Mouse (Mus musculus): ENCODE results near the gene Rufy1.
"Not testable (repeated sequence)": the region's sequence is repeated elsewhere in the genome, so short reads cannot be mapped to it uniquely, and the experiment has no call there.

The Rufy1 gene

DNA sequence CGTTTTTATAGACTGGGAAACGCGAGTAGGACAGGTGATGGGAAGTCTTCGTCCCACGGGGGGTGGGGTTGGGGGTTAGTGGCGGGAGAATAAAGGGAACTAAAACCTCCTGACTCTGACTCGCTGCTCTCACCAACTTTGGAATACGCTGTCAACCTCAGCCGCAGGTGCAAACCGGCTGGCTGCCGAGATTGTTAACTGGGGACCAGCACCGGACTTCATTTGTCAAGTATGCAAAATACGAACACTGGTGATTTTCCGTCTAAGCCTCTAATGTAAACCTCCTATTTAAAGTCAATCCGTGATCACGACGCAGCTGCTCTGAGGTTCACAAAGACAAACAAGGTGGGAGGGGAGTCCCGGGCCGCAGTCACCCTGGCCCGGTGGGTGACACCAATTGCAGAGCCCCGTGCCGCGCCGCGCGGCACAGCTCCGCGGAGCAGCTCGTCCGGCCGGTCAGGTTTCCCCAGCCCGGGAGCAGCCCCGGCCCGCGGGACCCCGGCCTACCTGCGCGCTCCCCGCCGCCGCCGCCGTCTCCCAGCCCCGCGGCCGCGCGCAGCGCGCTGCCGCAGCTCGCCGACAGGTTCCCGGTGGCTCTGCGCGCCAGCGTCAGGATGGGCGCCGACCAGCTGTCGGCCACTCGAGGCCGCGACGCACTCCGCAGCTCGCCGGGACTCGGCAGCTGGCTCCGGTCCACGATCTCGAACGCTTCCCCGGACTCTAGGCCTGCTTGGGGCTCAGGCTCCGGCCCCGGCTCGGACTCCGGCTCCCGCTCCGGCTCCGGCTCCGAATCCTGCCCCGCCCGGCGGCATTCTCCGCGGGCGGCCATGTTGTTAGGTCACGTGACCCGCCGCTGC lies at the start of gene Rufy1:
Rufy1 (minus strand) TSS at position 849 of the 857 bp plus-strand sequence.
- peak; percentile 82 for DNase-seq

DNA sequence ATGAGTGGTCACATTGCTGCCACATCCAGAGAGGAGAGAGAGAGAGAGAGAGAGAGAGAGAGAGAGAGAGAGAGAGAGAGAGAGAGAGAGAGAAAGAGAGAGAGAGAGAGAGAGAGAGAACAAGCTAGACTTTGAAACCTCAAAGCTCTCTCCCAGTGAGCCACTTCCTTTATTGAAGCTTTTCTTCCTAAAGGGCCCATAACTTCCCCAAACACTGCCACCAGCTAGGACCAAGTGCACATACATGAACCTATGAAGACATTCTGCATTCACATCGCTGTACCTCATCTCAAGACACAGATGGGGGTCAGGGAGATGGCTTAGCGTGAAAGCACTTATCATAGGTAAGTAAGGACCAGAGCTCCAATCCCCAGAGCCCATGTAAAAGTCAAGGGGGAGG lies 47.1 kb upstream of the Rufy1 start:
- no peak for DNase-seq

DNA sequence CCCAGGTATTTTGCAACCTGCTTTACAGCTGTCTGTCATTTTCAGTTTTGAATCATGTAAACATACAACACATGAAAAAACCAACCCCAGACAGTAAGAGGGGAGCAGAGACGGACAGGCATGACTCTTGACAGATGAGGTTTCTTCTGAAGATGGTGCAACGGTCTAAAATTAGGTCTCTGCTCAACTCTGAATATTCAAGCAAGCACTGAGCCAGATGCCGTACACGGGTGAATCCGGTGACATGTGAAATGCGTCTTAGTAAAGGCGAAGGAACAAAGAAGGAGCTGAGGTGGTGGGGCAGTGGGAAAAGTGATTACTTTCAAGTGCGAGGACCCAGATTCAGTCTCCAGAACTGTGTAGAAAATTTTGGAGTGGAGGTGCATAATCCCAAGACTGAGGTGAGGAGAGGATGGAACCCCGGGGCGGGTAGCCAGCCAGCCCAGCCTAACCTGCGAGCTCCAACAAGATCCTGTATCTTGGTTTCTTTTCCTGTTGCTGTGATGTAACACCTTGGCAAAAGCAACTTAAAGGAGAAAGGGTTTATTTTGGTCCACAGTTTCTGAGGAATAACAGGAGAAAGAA lies 46.7 kb upstream of the Rufy1 start:
- no peak for DNase-seq

DNA sequence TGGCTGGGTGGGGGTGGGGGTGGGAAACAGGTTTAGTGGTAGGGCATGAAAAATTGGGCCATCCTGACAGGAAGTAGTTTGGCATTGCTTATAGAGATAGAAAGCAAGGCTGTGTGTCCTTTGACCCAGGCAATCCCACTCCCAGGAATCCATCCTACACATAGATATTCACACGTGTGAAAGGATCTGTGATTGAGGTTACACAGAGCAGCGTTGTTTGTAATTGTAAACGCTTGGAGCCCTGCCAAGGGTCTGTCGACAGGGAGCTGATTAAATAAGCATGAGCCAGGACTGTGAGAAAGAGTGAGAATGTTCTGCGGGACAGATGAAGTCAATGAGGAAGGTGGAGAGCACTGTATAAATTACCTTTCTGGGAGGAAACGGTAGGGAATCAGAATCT lies 46.0 kb upstream of the Rufy1 start:
- no peak for DNase-seq

DNA sequence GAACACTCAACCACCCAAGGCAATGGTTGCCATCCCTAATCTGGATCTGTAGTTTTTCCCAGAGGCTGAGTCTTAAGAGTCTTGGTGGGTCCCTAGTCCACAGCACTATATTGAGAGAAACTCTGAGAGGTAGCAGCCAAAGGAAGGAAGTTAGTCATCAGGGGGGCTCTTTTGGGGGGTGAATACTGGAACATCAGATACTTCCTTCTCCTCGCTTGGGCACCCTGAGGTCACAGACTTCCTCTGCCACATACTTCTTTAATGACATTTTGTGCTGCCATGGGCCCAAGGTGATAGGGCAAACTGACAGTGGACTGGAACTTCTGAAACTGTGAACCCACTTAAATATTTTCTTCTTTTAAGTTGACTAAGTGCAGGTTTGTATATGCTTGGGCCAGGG lies 43.0 kb upstream of the Rufy1 start:
- DNase-seq = no peak

DNA sequence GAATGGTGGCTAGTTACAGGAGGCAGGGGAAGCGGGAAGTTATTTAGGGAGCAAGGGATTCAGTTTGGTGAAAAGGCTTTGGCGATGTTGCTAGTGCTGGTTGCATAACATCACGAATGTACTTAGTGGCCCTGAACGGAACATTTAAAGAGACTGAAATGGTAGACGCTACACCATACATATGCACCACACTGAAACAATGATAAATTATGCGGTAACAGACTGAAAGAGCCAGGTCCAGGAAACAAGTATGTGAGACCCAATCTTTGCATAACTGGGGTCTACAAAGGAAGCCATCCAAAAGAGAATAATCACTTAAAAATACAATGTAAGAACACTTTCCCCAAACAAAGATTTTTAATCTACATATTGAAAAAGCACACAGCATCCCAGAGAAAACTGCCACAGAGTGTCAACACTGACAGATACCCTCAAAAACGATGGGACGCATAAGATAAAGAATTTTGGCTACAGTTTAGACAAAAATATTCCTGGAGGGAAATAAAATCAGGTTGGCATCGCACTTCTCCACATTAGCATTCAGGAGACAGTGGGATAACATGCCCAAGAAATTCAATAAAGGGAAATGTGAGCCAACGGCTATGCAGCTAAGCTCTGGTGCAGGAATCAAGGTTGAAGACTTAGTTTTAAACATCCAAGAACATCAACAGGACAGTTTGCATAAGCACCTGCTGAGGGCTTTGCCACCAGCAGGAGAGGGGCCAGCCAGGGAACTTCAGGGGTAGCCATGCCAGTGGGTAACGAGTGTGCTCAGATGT lies 41.4 kb upstream of the Rufy1 start:
- no peak for DNase-seq

DNA sequence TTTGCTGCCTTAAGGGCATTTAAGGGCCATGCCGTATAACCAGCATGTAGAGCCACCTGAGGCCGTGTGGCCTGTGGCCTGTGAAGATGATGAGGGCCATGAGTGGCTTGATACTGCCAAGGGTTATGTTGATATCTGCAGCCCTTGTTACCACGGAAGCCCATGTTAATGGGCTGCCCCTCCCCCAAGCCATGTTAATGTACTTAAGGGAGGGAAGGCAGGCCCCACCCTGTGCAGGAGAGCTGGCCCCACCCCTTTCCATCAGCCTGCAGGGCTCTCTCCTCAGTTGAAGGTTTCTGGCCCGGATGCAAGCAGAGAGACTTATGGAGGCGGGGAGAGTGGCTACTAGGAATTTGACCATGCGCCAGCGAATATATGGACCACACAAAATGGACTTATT lies 30.6 kb upstream of the Rufy1 start:
- DNase-seq = no peak

DNA sequence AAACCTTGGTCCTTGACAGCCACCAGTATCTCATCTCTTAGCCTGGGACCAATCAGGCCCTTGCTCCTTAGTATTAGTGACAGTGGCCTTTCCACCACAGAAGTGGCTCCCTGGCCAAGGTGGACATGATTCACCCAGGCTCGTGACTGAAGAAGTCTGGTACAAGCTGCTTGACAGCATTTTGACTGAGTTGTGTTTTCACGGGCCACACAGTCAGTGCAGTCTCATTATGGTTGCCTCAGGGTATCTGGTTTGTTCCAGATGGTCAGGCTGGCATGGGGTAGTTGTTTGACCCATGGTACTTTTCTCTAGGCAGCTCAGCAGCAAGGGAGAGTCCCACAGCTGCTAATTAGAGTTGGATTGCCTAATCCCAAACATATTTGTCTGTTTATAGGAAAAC lies 28.3 kb upstream of the Rufy1 start:
- DNase-seq = no peak

DNA sequence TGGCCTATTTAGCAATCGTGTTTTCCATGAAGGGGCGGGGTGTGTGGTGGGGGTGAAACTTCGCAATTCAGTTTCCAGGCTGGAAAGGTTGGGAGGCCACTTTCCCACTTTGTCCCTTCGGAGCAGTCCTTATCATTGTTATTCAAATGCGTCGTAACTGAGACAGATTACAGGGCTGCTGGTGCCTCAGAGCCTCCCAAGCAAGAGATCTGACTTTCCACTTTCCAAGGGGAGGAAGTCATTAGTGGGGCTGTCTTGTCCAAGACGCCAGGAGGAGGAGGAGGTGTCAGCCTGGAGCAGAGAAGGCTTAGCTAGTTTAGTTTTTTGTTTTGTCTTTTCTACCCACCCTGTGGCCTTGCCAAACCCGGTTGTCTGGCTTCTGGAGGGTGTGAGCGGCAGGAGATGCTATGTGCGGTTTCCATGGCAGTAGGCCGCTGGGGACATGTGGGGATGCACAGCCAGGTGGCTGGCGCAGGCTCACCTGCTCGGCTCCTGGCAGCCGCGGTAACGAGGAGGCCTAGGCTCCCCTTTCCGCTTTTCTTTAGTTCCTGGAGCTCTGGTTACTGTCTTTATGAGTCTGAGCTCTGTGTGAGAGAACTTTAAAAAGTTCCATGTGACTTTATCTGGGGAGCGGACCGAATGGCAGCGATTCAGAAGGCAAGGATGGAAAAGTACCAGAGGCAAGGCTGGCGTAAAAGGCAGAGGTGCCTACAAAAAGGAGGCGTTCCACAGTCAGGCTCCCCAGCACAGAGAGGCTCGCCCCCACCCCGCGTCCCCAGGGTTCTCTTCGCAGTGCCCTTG lies 26.4 kb upstream of the Rufy1 start:
- DNase-seq = no peak

DNA sequence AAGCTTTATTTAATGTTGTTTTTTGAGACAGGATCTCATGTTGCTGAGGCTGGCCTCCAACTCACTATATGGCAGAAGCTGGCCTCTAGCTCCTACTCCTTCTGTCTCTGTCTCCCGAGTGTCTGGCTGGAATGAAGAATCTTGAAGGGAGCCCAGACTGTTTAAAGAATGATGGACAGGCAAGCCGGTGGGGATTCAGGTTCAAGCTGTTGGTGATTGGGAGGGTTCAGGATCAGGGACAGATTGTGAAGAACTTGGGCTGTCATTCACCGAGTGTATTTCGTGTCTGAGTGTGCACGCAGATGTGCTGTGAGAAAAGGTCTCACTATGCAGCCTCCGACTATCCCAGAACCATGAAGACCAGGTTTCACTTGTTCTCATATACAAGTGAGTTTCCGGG lies 25.5 kb upstream of the Rufy1 start:
- DNase-seq = no peak

DNA sequence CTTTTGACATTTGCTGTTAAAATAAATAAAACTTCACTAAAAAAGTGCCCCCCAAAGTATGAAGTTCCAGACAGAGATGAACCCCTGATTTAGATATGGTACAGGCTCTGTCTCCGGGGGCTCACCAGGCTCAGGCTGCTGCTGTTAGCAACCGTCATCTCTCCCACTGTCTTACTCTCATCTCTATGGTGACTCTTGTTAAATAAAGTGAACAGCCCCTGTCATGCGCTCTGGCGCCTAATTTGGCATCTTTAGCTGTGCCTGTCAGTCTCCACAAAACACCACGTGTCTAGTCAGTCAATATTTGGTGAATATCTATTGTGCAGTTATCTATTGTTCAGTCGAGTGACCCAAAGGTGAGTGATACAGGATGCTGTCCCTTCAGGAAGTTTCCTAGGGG lies 24.0 kb upstream of the Rufy1 start:
- DNase-seq = peak; percentile 45

DNA sequence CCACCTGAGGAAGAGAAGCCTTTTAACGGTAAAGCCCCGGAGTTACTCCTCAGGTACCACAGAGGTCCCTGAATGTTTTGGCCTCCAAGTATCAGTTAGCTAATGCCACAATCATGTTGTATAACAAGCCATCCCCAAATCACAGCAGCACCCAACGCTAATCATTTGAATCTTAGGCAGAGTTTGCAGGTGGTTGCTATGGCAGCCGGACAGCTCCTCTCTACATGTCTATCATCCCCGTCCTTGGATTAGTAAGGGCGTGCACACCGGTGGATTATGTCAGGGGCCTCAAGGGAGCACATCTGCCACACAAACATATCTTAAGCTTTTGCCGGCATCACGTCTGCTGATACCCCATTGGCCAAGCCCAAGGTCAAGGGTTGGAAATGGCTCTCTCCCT lies 19.3 kb upstream of the Rufy1 start:
- no peak for DNase-seq

DNA sequence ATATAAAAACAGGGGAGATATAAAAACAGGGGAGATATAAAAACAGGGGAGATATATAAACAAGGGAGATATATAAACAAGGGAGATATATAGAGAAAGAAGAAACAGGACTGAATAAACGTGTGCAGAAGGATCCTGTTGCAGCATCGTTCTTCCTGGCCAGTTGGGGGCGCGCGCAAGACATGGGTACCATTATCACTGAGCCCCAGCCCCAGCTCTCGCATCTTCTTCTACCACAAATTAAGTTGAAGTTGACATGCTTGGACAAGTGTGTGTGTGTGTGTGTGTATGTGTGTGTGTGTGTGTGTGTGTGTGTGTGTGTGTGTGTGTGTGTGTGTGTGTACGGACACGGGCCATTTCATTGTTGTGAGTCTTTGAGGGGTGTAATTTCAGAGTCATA lies 17.2 kb upstream of the Rufy1 start:
- not testable (repeated sequence) for DNase-seq

DNA sequence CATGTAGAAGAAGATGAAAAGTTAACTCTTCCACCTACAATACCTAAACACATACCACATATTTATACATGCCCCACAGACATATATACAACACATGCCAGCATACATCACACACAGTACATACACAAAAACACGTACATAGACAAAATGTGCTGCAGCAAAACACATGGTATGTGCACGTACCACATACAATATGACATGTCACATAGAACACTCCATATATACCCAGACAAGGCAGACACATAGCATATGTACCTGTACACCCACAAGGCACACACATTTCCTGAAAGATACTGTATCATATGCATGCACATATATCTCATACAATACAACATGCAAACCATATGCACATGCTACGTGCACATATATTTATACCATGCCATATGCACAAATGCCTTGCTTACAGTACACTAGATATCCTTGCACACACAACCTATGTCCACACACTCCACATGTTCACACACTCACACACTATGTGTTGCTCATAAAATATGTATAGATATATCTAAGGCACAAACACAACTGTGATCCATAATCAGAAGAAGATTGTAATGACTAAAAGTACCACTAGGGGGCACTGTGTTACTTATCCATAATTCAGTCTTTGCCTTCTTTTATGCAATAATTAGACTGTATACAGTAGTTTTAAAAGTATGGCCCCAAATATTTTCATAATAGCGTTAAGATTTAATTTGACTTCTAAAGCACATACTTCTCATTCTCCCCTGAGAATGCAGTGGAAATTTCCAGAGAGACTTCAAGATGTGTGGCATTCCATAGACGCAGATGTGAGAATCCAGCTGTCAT lies 12.5 kb upstream of the Rufy1 start:
- no peak for DNase-seq

DNA sequence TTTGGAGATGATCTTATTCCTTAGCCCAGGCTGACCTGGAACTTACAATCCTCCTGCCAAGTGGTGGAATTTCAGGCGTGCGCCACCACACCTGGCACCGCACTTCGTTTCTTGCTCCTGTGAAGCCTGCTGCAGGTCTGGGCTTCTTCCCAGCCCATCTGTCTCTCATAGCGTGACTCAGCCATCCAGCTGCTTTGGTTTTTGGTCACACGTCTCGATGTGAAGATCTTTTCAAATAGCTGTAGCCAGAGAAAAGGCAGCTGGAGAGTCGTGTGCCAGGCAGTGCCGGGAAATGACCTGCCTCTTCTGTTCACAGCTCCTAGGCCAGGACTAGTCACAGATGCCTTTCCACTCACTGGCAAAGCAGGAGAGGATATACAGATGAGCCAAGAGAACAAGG lies 10.7 kb upstream of the Rufy1 start:
- peak; percentile 79 for DNase-seq

DNA sequence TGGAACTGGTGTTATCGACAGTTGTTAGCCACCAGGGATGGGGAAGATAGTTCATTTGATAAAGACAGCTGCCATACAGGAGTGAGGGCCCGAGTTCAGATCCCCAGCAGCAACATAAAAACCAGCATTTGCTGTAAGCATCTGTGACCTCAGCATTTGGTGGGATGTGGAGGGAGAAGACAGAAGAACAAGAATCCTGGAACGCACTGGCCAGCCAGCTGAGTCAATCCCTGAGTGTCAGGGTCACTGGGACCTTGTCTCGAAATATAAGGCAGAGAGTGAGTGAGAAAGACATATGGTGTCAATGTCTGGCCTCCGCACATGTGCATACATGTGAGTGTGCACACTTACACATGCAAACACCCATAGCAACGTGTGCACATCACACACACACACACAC lies 9.8 kb upstream of the Rufy1 start:
- DNase-seq = no peak

DNA sequence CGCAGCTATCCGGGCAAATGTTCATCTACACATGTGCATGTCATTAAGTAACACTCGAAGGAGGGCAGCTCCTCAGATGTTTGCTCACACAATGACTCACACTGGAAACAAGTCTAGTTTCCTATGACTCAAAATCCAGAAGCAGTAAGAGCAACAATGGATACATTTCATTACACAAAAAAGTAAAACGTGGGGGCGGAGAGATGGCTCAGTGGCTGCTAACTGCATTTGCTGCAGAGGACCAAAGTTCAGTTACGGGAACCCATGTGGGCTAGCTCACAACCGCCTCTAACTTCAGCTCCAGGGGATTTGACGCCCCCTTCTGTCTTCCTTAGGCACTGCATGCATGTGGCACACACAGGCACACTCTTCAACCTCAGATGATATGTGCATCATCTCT lies 8.9 kb upstream of the Rufy1 start:
- DNase-seq = no peak

DNA sequence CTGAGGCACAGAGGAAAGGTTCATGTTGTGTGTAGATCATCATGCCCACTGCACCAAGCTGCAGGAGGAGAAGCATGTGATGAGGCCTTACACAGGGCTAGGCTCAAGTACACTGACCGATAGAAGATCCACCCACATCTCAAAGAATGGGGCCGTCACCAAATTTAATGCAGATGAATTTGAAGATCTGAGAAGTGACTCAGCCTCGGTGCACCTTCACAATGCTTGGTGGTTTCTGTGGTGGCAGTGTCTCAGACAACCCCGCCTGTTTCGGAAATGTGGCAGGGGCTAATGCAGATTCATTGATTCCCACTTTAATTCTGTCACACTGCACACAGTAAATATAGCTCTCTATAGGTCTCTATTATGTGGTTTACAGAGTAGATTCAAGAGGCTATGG lies 2.0 kb upstream of the Rufy1 start:
- no peak for DNase-seq

DNA sequence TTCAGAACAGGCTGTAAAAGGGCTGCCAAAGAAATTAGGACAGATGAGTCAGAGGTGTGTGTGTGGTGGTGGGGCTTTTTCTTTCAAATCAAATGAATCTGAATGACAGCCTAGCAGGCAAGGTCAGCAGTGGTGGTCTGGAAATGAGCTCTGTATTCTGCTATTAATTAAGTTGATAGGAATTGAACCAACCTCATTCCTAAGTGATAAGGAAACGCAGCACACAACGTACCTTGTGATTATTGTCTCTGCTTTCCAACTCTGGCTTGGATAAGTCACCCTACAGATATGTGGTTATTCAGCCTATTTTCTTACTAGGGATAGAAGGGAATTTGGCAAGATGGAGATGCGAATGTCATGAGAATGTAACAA lies 1.1 kb upstream of the Rufy1 start:
- no peak for DNase-seq

DNA sequence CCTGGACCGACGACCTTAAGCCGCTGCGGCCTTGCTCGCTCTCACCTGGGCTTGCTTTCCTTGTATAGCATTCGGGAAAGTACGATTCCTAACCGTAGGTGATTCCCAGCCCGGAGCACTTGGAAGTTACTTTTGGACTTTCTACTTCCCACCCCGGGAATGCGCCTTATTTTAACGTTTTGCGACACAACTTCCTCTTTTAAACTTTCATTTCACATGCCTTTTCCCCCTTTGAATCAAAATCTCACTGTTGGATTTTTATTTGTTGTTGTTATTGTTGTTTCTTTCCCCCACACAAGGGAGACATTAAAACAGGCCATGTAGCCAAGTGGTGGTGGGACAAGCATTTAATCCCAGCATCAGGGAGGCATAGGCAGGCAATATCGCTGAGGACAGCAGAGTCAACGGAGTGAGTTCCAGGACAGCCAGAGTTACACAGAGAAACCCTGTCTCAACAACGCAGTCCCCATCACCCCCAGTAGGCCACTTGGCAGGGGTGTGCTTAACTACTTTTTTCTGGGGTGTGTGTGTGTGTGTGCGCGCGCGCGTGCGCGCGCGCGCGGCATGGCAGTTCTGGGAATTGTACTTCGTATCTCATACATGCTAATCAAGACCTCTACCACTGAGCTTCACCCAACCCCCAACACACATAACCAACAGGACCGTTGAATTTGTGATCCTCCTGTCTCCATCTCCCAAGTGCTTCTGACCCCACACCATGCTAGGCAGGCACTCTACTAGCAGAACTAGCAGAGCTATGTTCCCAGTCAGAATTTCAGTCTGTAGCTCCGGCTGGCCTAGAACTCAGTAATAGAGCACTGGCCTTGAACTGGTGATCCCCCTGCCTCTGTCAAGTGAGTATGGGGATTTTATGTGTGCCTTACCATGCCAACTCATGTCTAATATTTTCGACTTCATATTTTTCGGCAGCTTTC lies 476 bp upstream of the Rufy1 start:
- no peak for DNase-seq

DNA sequence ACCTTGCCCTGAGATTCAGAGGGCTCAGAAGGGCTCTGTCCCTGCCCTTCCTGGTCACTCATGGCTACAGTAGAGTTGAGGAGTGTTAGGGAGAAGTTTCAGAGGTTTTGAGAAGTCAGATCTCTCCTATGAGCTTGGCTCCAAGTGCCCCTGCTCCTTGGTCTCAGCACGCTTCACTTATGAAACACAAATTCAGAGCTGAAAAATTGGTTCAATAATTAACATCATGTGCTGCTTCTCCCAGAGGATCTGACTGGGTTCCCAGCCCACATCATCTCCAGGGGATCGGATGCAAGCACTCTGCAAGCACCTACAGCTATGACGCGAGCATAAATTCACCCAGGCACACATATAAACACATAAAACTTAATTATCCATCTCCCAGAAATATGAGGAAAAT lies 4.9 kb downstream of the Rufy1 start:
- DNase-seq = no peak

Data from layer of hippocampus, adult 9-11 months (tissue).